In the genomic region with DNA sequence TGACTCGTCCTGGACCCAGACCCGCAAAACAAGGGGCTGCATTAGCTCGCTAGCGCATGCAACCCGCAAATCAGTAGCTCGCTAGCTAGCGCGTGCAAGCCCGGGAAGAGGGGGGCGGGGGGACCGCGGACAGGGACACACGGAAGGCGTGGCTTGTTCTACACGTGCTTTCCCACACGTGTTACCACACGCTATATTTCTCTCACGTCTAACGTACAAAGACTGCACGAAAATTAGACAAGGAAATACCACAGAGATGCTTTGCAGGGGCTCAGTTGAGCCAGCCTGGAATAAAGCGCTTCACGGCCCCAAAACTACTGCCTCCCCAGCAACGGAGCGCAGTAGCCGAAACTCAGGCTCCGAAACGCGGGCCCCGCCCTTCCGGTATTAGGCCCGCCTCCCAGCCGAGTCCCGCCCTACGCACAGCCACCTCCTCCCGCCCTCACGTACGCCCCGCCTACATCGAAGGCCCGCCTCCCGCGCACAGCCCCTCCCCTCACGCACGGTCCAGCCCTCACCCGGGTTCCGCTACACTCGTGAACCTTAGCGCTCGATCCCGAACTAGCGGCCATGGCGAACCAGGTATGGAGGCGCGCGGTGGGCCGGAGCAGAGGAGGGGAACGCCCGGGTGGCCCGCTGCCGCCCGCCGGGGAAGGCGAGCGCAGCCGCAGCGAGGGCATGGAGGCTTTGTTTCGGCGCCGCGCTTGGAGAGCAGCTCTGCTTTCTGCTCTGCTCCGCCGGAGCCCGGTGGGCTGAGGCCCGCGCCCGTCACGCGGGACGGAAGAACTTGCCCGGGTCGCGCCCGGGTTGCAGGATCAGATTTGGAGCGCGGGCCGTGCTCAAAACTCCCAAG, we compare ENCODE assay signal across 8 mouse cellular contexts. TPM values are rescaled to one million over a fixed set of nuclear protein-coding genes. Genes with fewer than 3 reads are reported as not detected.
DNase-seq lines count a peak whose midpoint lies in the region; ATAC-seq lines count a peak whose summit lies in the region.

A gene (plus strand): TSS at position 482 of the 853 bp plus-strand sequence.

- H3K27me3 ChIP-seq in hindbrain, embryonic 12.5 days, result no peaks in the 10 kb centered on the region

- H3K9ac ChIP-seq in hindbrain, embryonic 12.5 days, result peak within 1 kb of the TSS; percentile 87

- peak; percentile 97 for DNase-seq in Muller cell, postnatal 12 days (ENCODE audit: inconsistent ontology term)
- DNase-seq in cerebellum, adult 9-11 months, result peak; percentile 92
- peak; percentile 80 to 87 for DNase-seq in frontal cortex, postnatal 10 days (ENCODE audit: low spot score in 2 of 2)
- peak; percentile 85 to 90 for DNase-seq in layer of hippocampus, postnatal 14 days (ENCODE audit: low spot score in 2 of 2)
- DNase-seq in lung, postnatal 14 days, result peak; percentile 93
- DNase-seq in retina, adult 2 months (ENCODE audit: low read depth, low spot score), result peak; percentile 83
- peak; percentile 92 to 94 for DNase-seq in thymus, postnatal 36 days

- WGBS in hindbrain, embryonic 12.5 days, result under 1% methylated on average over 86 of the region's 86 CpGs

- peak; percentile 100 for ATAC-seq in hindbrain, embryonic 12.5 days (ENCODE audit: low FRiP score)

- H3K4me3 ChIP-seq in hindbrain, embryonic 12.5 days, result peak within 1 kb of the TSS; percentile 85

- H3K27ac ChIP-seq in hindbrain, embryonic 12.5 days, result peak within 1 kb of the TSS; percentile 88

- H3K4me2 ChIP-seq in hindbrain, embryonic 12.5 days (replicated peaks), result peak within 1 kb of the TSS; percentile 70

- H3K36me3 ChIP-seq in hindbrain, embryonic 12.5 days, result peaks cover 24% of the 10 kb centered on the region

- H3K9me3 ChIP-seq in hindbrain, embryonic 12.5 days (replicated peaks), result no peaks in the 10 kb centered on the region

- peaks cover 9% of the 10 kb centered on the region for H3K4me1 ChIP-seq in hindbrain, embryonic 12.5 days

RNA-seq across cellular contexts. Expression of the gene that starts here (rescaled TPM):
- polyA plus RNA-seq in hindbrain, embryonic 12.5 days (2016; fragmentation: Nextera tagmentation; extraction: Ambion mirVana), result 217 and 224 TPM in 2 replicates
- 10 to 100 TPM; 83.1 to 83.9 TPM for total RNA-seq in layer of hippocampus, postnatal 14 days (2021)

Comparison
In these comparisons a context has a peak if more than half of its experiments do, and no peak if none do; other contexts are left out.
1. Peak in every context shown above with its lines: DNase-seq, ATAC-seq, H3K4me3 ChIP-seq and H3K27ac ChIP-seq.